Mouse (Mus musculus): ENCODE measurements at regions not wholly inside any gene's neighbourhood (a gene's known extent, or its start where the extent isn't known, plus 50 kb on each side); places are given as distances from the start of the nearest gene placed in this dataset.

- Histone ChIP-seq H3K4me1 (ENCODE audit: control insufficient read depth in 1 of 2, insufficient read depth in 2 of 2, low read length in 2 of 2) (no peaks in the 10 kb centered on the region), H3K9ac (ENCODE audit: control insufficient read depth, low read depth, low read length, poor library complexity, severe bottlenecking) (no peak overlapping the region), H3K79me2 (ENCODE audit: control insufficient read depth, insufficient read depth, low read length, poor library complexity) (no peaks in the 10 kb centered on the region), H3K9me3 (replicated peaks; ENCODE audit: insufficient read depth, low read length) (no peaks in the 10 kb centered on the region), H3K36me3 (ENCODE audit: control insufficient read depth in 1 of 2, insufficient read depth in 2 of 2, low read length in 2 of 2) (no peaks in the 10 kb centered on the region), H3K27ac (ENCODE audit: control insufficient read depth, low read depth, low read length) (no peak overlapping the region), H3K4me3 (ENCODE audit: control insufficient read depth in 1 of 2, insufficient read depth in 1 of 2, low read depth in 2 of 2, low read length in 2 of 2) (no peak overlapping the region), H3K27me3 (ENCODE audit: control insufficient read depth in 1 of 2, insufficient read depth in 2 of 2, low read length in 2 of 2) (no peaks in the 10 kb centered on the region)
- TF ChIP-seq RAD21 (IDR thresholded peaks at IDR 0.05; ENCODE audit: low read depth, low read length) (no peak), MAFK (IDR thresholded peaks at IDR 0.05; ENCODE audit: borderline replicate concordance, low read depth, low read length) (no peak), GABPA (IDR thresholded peaks at IDR 0.05; ENCODE audit: low read depth, low read length) (no peak), ZNF384 (IDR thresholded peaks at IDR 0.05; ENCODE audit: low read depth, low read length) (no peak), ELF1 (IDR thresholded peaks at IDR 0.05; ENCODE audit: low read depth, low read length) (no peak), CTCF (IDR thresholded peaks at IDR 0.05 in 2 of 3, conservative IDR thresholded peaks at IDR 0.05 in 1 of 3; ENCODE audit: control insufficient read depth in 1 of 3, insufficient read depth in 1 of 3, low read depth in 2 of 3, low read length in 3 of 3, poor library complexity in 1 of 3, severe bottlenecking in 1 of 3) (no peak), ZMIZ1 (IDR thresholded peaks at IDR 0.05; ENCODE audit: low read depth, low read length) (no peak), CHD1 (IDR thresholded peaks at IDR 0.05; ENCODE audit: low read depth, low read length) (no peak), E2F4 (IDR thresholded peaks at IDR 0.05; ENCODE audit: borderline replicate concordance, low read depth, low read length) (no peak), ZC3H11A (IDR thresholded peaks at IDR 0.05; ENCODE audit: low read depth, low read length) (no peak), MYB (IDR thresholded peaks at IDR 0.05; ENCODE audit: low read depth, low read length) (no peak), KAT2A (conservative IDR thresholded peaks at IDR 0.05; ENCODE audit: low read depth, low read length) (no peak)
- DNase-seq (ENCODE audit: low read depth, low spot score): no peak
These were observed 480.0 kb upstream of the Tmprss15 start for GRCm38 (mm10) chr16:79570867-79571266.

- Histone ChIP-seq H3K36me3 (ENCODE audit: control insufficient read depth in 1 of 2, insufficient read depth in 2 of 2, low read length in 2 of 2) (no peaks in the 10 kb centered on the region), H3K4me1 (ENCODE audit: control insufficient read depth in 1 of 2, insufficient read depth in 2 of 2, low read length in 2 of 2) (no peaks in the 10 kb centered on the region), H3K4me3 (ENCODE audit: control insufficient read depth in 1 of 2, insufficient read depth in 1 of 2, low read depth in 2 of 2, low read length in 2 of 2) (no peak overlapping the region), H3K9me3 (replicated peaks; ENCODE audit: insufficient read depth, low read length) (no peaks in the 10 kb centered on the region), H3K9ac (ENCODE audit: control insufficient read depth, low read depth, low read length, poor library complexity, severe bottlenecking) (no peak overlapping the region), H3K27me3 (ENCODE audit: control insufficient read depth in 1 of 2, insufficient read depth in 2 of 2, low read length in 2 of 2) (no peaks in the 10 kb centered on the region), H3K27ac (ENCODE audit: control insufficient read depth, low read depth, low read length) (no peak overlapping the region), H3K79me2 (ENCODE audit: control insufficient read depth, insufficient read depth, low read length, poor library complexity) (no peaks in the 10 kb centered on the region)
- TF ChIP-seq MYC (IDR thresholded peaks at IDR 0.05; ENCODE audit: low read depth, low read length): no peak
- no peak for TF ChIP-seq CTCF (IDR thresholded peaks at IDR 0.05 in 2 of 3, conservative IDR thresholded peaks at IDR 0.05 in 1 of 3; ENCODE audit: control insufficient read depth in 1 of 3, insufficient read depth in 1 of 3, low read depth in 2 of 3, low read length in 3 of 3, poor library complexity in 1 of 3, severe bottlenecking in 1 of 3)
- no peak for TF ChIP-seq RCOR1 (IDR thresholded peaks at IDR 0.05; ENCODE audit: low read depth, low read length)
- no peak for TF ChIP-seq USF2 (IDR thresholded peaks at IDR 0.05; ENCODE audit: borderline replicate concordance in 1 of 2, insufficient read depth in 1 of 2, low read depth in 1 of 2, low read length in 2 of 2)
- no peak for TF ChIP-seq TCF12 (IDR thresholded peaks at IDR 0.05; ENCODE audit: low read depth, low read length)
- TF ChIP-seq ZNF384 (IDR thresholded peaks at IDR 0.05; ENCODE audit: low read depth, low read length): no peak
- no peak for TF ChIP-seq MXI1 (IDR thresholded peaks at IDR 0.05; ENCODE audit: low read depth, low read length)
- no peak for TF ChIP-seq CHD2 (IDR thresholded peaks at IDR 0.05; ENCODE audit: low read length)
- no peak for TF ChIP-seq GABPA (IDR thresholded peaks at IDR 0.05; ENCODE audit: low read depth, low read length)
- TF ChIP-seq POLR2AphosphoS5 (IDR thresholded peaks at IDR 0.05; ENCODE audit: borderline replicate concordance, low read depth, low read length): no peak
- TF ChIP-seq USF1 (IDR thresholded peaks at IDR 0.05; ENCODE audit: low read depth, low read length): no peak
- no peak for TF ChIP-seq ETS1 (IDR thresholded peaks at IDR 0.05; ENCODE audit: low read depth, low read length)
- no peak for TF ChIP-seq ZKSCAN1 (IDR thresholded peaks at IDR 0.05; ENCODE audit: low read depth, low read length)
- TF ChIP-seq ZMIZ1 (IDR thresholded peaks at IDR 0.05; ENCODE audit: low read depth, low read length): no peak
- TF ChIP-seq SIN3A (IDR thresholded peaks at IDR 0.05; ENCODE audit: low read length): no peak
- TF ChIP-seq MAX (IDR thresholded peaks at IDR 0.05; ENCODE audit: low read length): no peak
- TF ChIP-seq TAL1 (IDR thresholded peaks at IDR 0.05; ENCODE audit: low read length): no peak
- no peak for TF ChIP-seq BHLHE40 (IDR thresholded peaks at IDR 0.05; ENCODE audit: borderline replicate concordance, low read depth, low read length)
- DNase-seq (ENCODE audit: low read depth, low spot score): no peak
These were observed 443.5 kb upstream of the Tmprss15 start for GRCm38 (mm10) chr16:79534370-79534769.
